Mouse (Mus musculus) Patski (cell line): ENCODE data around the gene Gsdma3. TPM values are rescaled to one million over a fixed set of nuclear protein-coding genes. Genes with fewer than 3 reads are reported as not detected.
A peak's percentile ranks its signal among the peaks of the same experiment; 100 is the strongest.
"Not testable (repeated sequence)": the region's sequence is repeated elsewhere in the genome, so short reads cannot be mapped to it uniquely, and the experiment has no call there.

Experiments used
- ATAC-seq: fragments of 100-300 bp; one replicate; pipeline ENCODE4 v1.8.0; 2021
- CTCF ChIA-PET: fragments of 350-600 bp; sonication (Branson Sonifier 250); formaldehyde crosslinking; loops from one replicate; lab custom pipeline; 2022; ENCODE audit warnings: inconsistent platforms; lab: Charles Lee
- POLR2A ChIA-PET: fragments of 350-600 bp; sonication (Branson Sonifier 250); formaldehyde crosslinking; loops from one replicate; lab custom pipeline; 2022; ENCODE audit warnings: antibody characterized with exemption, inconsistent platforms; lab: Charles Lee
- DNase-seq: peaks from one replicate; pipeline ENCODE4 v3.0.0-alpha.2; 2011; ENCODE audit warnings: low read depth, low spot score
- H3K27me3 ChIP-seq: fragments of 371-371 bp; one replicate; pipeline ENCODE4 v1.5.1; 2021
- CTCF ChIP-seq: fragments of 100-300 bp; IDR thresholded peaks from one replicate; pipeline ENCODE4 v1.5.1; 2021
- in situ Hi-C: fragments of 300-500 bp; cut with MboI; formaldehyde crosslinking; loops from 3 replicates; pipeline ENCODE4 v1.11.1; 2018; ENCODE audit warnings: low pct_unique_long_range_greater_than_20kb, mixed read lengths
- polyA plus RNA-seq: library from polyadenylated mRNA; unstranded; gene quantifications from one replicate; pipeline ENCODE4 v1.2.3, GENCODE M21; 2021

Gene Gsdma3
- polyA plus RNA-seq, 1 experiment from 2014 or later = not detected

GRCm38 (mm10) chr11:98628706-98629105, 2.5 kb downstream of the Gsdma3 start:
- DNase-seq (no peak), ATAC-seq (no peak)
- peaks cover 4% of the 10 kb centered on the region for H3K27me3 ChIP-seq
- no peak for TF ChIP-seq CTCF
- ChIA-PET POLR2A (no interaction called here), CTCF (no interaction called here)
- in situ Hi-C loops = no loop called here

- in situ Hi-C loops = no loop called here
- DNase-seq = no peak
- H3K27me3 ChIP-seq = peaks cover 8% of the 10 kb centered on the region
- no peak for ATAC-seq
- no peak for TF ChIP-seq CTCF
- CTCF ChIA-PET = no interaction called here
- POLR2A ChIA-PET = no interaction called here
These were observed 4.5 kb downstream of the Gsdma3 start for GRCm38 (mm10) chr11:98630646-98631045.

GRCm38 (mm10) chr11:98635312-98635970, 9.3 kb downstream of the Gsdma3 start:
- peak; percentile 80 for TF ChIP-seq CTCF
- H3K27me3 ChIP-seq, POLR2A ChIA-PET, DNase-seq, ATAC-seq: not testable (repeated sequence)
- CTCF ChIA-PET = interaction anchor here (1.3 kb wide), 1 partner anchor 9 kb away, joined by 4 read pairs; the partner anchor contains the start of gene Gsdma3
- in situ Hi-C loops = loop anchor here (5.0 kb wide), 1 partner anchor 33 kb away; no protein-coding TSS in a partner anchor

GRCm38 (mm10) chr11:98637501-98637900, 11.3 kb downstream of the Gsdma3 start:
- POLR2A ChIA-PET = no interaction called here
- DNase-seq = no peak
- peaks cover 13% of the 10 kb centered on the region for H3K27me3 ChIP-seq
- ATAC-seq = no peak
- CTCF ChIA-PET = no interaction called here
- TF ChIP-seq CTCF = no peak
- in situ Hi-C loops = loop anchor here (5.0 kb wide), 1 partner anchor 35 kb away; no protein-coding TSS in a partner anchor

GRCm38 (mm10) chr11:98640091-98640490, 13.9 kb downstream of the Gsdma3 start:
- ChIA-PET POLR2A (no interaction called here), CTCF (no interaction called here)
- in situ Hi-C loops = no loop called here
- ATAC-seq (no peak), DNase-seq (no peak)
- H3K27me3 ChIP-seq = peaks cover 19% of the 10 kb centered on the region
- TF ChIP-seq CTCF = no peak

- peaks cover 36% of the 10 kb centered on the region for H3K27me3 ChIP-seq
- in situ Hi-C loops = no loop called here
- DNase-seq = no peak
- no peak for ATAC-seq
- ChIA-PET POLR2A (no interaction called here), CTCF (no interaction called here)
- TF ChIP-seq CTCF = no peak
These were observed 18.6 kb downstream of the Gsdma3 start for GRCm38 (mm10) chr11:98644757-98645156.

- DNase-seq (no peak), ATAC-seq (no peak)
- in situ Hi-C loops = no loop called here
- POLR2A ChIA-PET = no interaction called here
- no peak for TF ChIP-seq CTCF
- peaks cover 36% of the 10 kb centered on the region for H3K27me3 ChIP-seq
- CTCF ChIA-PET = no interaction called here
These were observed 19.8 kb downstream of the Gsdma3 start for GRCm38 (mm10) chr11:98645946-98646345.

- in situ Hi-C loops = no loop called here
- peaks cover 33% of the 10 kb centered on the region for H3K27me3 ChIP-seq
- DNase-seq = no peak
- TF ChIP-seq CTCF = no peak
- ChIA-PET CTCF (no interaction called here), POLR2A (no interaction called here)
- ATAC-seq = no peak
These were observed 20.3 kb downstream of the Gsdma3 start, which contains the start of gene Gsdma2 for GRCm38 (mm10) chr11:98646459-98646858. Gsdma2 (plus strand) TSS chr11:98646759.

GRCm38 (mm10) chr11:98655076-98655475, 28.9 kb downstream of the Gsdma3 start:
- POLR2A ChIA-PET, CTCF ChIA-PET, in situ Hi-C loops, ATAC-seq, DNase-seq: not testable (repeated sequence)
- H3K27me3 ChIP-seq = peaks cover 17% of the 10 kb centered on the region
- peak; percentile 73 for TF ChIP-seq CTCF

- peaks cover 12% of the 10 kb centered on the region for H3K27me3 ChIP-seq
- peak; percentile 53 for ATAC-seq
- in situ Hi-C loops = loop anchor here (5.0 kb wide), 1 partner anchor 53 kb away; no protein-coding TSS in a partner anchor
- DNase-seq = no peak
- CTCF ChIA-PET = interaction anchor here (1.1 to 2.8 kb wide), 5 partner anchors 12 to 27 kb away, joined by 3 to 22 read pairs (median 5); partner anchors contain the start of gene Psmd3
- TF ChIP-seq CTCF = peak; percentile 80
- POLR2A ChIA-PET = interaction anchor here (0.5 kb wide), 1 partner anchor 21 kb away, joined by 3 read pairs; no protein-coding TSS in a partner anchor
These were observed 34.4 kb downstream of the Gsdma3 start for GRCm38 (mm10) chr11:98660517-98660916.

GRCm38 (mm10) chr11:98664091-98664490, 37.9 kb downstream of the Gsdma3 start, which contains the start of gene Gsdma:
Gsdma (plus strand) TSS chr11:98664351.
- no peak for ATAC-seq
- in situ Hi-C loops = loop anchor here (5.0 kb wide), 1 partner anchor 57 kb away; no protein-coding TSS in a partner anchor
- ChIA-PET POLR2A (no interaction called here), CTCF (interaction anchor here (1.4 kb wide), 1 partner anchor 9 kb away, joined by 3 read pairs; no protein-coding TSS in a partner anchor)
- peaks cover 13% of the 10 kb centered on the region for H3K27me3 ChIP-seq
- DNase-seq = no peak
- TF ChIP-seq CTCF = no peak
